Mouse (Mus musculus) urinary bladder, postnatal 4 days (tissue): Measurements from ENCODE around the gene Atad1.
"Not testable (repeated sequence)": the region's sequence is repeated elsewhere in the genome, so short reads cannot be mapped to it uniquely, and the experiment has no call there.

ENCODE experiments used
- DNase-seq, 2 experiments: peaks; one replicate each; pipeline ENCODE4 v3.0.0; 2021 to 2022; ENCODE audit warnings: low spot score in 2 of 2

Gene Atad1

DNA sequence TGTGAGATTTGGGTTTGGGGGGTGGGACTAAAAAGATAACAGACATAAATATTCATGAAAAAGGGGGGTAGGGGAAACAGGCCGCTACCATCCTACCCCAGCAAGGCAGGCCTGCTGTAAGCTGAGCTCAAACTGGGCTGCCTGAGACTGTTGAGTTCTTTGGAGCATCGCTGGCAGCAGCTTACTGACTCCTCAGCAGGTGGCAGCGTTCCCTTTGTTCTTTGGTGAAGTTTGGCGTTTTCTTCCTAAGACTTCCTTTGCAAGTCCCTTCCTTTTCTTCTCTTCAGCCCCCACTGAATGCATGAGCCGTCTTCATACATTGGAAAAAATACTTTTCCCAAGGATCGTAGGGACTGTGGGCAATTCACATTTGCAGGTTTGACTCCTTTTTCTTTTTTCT, 9.8 kb upstream of the Atad1 start:
- DNase-seq: peak in 1 of 2 experiments; percentile 57

- DNase-seq: no peak
Measured at GRCm38 (mm10) chr19:32740641-32741345, 1.2 kb upstream of the Atad1 start.

DNA sequence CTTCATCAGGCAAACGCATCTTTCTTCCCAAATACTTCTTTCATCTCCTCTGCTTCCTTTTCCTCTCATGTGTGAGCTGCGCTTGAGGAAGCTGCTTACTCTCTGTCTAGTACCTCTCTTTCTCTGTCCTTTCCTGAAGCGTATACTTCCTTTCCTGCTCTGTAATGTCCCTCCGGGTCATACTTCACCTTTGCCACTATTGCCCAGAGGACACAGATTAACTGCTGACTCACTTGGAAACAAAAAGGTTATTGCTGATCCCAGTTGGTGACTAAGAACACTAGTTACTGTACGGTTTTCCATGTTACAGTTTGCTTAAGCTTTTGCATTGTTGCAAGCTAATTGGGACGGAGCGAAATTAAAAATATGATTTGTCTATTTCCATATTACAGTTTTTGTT, 1.7 kb downstream of the Atad1 start:
- DNase-seq: no peak

- no peak for DNase-seq
Measured at GRCm38 (mm10) chr19:32732922-32733321, 6.7 kb downstream of the Atad1 start.

DNA sequence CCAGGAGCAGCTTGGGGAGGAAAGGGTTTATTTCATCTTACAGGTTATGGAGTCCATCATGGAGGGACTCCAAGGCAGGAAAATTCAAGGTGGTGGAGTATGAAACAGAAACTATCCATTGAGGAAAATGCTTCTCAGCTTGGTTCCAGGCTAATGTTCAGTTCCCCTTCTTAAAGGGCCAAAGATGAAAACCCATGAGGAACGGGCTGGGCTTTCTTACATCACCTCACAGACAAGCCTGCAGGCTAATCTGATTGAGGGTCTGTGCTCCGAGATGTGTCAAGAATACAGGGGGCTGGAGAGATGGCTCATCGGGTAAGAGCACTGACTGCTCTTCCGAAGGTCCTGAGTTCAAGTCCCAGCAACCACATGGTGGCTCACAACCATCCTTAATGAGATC, 9.8 kb downstream of the Atad1 start:
- no peak for DNase-seq

- no peak for DNase-seq
Measured at GRCm38 (mm10) chr19:32726451-32727325, 12.9 kb downstream of the Atad1 start.

- DNase-seq: peak in 1 of 2 experiments; percentile 5
Measured at GRCm38 (mm10) chr19:32723817-32724216, 15.8 kb downstream of the Atad1 start.

GRCm38 (mm10) chr19:32720319-32720718, 19.3 kb downstream of the Atad1 start:
- no peak for DNase-seq

- DNase-seq: no peak
Measured at GRCm38 (mm10) chr19:32717590-32717989, 22.0 kb downstream of the Atad1 start.

DNA sequence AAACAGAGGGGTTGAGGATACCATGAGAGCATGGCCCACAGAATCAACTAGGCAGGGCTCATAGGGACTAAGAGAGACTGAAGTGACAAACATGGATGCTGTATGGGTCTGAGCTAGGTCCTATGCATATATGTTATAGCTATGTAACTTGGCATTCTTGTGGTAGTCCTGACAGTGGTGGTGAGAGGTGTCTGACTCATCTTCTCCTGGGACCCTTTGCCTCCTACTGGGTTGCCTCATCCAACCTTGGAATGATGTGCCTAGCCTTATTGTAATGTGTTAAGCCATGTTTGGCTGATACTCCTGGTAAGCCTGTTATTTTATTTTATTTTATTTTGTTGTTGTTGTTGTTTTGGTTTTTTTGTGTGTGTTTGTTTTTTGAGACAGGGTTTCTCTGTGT, 23.9 kb downstream of the Atad1 start:
- no peak for DNase-seq

DNA sequence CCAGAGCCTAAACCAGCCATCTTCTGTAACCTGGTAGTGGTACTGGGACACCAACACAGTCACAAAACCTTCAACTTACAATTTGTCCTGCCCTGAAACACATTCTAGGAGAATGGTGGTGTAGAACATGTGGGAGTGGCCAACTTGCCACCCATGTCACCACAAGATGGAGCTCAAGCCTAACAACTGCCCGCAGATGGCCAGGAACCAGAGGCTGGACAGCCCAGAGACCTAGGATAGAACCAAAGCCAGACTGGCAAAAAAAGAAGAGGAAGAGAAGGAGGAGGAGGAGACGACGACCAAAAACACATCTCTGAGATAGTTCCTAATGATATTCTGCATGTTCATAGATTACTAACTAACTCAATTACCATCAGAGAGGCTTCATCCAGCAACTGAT, 24.4 kb downstream of the Atad1 start:
- DNase-seq: peak; percentile 48 to 69

- peak in 1 of 2 experiments; percentile 25 for DNase-seq
Measured at GRCm38 (mm10) chr19:32713471-32713870, 26.1 kb downstream of the Atad1 start.

DNA sequence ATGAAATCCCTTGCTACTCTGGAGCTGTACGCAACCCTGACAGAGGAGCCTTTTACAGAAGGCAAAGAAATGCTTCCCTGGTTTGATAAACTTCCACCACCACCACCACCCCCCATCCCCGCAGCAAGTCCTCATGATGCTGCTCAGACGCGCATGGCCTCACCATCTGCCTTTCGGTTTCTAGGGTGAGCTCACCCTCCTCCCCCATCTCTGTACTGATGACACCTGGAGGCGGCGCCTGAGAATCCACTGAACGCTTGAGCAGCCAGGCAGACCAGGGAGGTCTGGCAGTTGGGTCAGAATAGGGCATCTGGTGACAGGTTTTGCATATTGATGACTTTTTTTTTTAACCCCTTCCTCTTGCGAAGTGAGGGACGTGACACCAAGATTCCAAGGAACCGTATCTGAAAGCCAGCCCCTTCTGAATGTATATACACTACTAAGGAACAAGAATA, 27.0 kb downstream of the Atad1 start:
- DNase-seq: peak; percentile 33 to 74

- peak; percentile 86 to 93 for DNase-seq
Measured at GRCm38 (mm10) chr19:32711761-32712541, 27.6 kb downstream of the Atad1 start.

DNA sequence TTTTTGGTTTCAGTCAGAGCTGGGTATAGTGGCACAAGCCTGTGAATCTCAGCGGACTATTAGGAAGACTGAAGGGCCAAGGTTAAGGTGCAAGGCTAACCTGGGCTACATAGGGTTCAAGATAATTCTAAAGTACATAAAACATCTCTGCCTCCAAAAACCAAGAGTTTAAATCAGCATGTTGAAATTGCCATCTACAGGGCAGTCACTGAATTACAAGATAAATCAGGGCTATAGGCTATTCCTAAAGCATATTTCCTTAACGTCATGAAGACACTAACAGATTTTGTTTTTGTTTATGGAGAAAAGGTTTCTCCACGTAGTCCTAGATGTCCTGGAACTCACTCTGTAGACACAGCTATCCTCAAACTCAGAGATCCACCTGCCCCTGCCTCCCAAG, 29.3 kb downstream of the Atad1 start:
- no peak for DNase-seq

DNA sequence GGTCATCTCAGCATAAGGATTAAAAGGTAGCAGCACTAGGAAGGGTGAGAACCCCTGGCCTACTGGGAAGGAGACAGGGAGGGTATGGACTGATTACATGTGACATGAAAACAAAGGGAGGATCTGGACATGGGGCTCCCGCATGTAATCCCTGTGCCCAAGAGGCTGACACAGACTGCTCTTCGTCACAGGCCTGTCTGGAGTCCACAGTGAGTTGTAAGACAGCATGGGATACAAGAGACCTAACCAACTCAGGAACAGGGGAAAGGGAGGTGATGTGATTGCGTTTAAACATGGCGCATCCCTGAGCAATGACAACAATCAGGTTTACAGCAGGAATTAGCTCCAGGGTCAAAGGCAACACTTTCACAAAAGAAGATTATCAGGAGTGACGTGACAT, 30.6 kb downstream of the Atad1 start:
- no peak for DNase-seq

DNA sequence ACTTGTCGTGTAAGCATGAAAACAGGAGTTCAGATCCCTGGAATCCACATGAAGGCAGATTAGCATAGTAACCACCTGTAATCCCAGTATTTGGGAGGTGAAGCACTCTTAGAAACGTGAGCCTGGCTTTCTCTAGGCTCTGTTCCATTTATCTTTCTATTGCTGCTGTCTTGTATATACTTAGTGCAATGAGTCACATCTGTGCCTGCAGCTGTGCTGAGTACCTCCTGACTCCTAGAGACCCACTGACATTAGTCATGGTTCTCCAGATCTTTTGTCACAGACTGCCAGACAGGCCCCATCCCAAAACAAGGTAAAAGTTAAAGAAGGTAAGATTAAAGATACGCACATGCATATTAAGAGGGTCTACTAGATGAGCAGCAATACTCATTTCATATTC, 37.4 kb downstream of the Atad1 start:
- no peak for DNase-seq

- DNase-seq: no peak
Measured at GRCm38 (mm10) chr19:32696674-32697073, 42.9 kb downstream of the Atad1 start.

DNA sequence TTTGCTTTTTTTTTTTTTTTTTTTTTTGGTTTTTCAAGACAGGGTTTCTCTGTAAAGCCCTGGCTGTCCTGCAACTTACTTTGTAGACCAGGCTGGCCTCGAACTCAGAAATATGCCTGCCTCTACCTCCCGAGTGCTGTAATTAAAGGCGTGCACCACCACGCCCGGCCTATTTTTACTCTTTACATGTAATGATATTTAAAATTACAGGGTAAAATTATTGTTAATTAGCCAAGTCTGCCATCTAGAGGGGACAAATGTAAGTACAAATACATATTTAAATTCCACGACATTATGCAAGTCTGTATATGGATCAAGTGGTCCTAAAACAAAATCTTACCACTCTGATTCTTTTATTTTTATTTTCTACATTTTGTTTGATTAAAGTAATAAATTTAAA, 49.9 kb downstream of the Atad1 start:
- DNase-seq: no peak

DNA sequence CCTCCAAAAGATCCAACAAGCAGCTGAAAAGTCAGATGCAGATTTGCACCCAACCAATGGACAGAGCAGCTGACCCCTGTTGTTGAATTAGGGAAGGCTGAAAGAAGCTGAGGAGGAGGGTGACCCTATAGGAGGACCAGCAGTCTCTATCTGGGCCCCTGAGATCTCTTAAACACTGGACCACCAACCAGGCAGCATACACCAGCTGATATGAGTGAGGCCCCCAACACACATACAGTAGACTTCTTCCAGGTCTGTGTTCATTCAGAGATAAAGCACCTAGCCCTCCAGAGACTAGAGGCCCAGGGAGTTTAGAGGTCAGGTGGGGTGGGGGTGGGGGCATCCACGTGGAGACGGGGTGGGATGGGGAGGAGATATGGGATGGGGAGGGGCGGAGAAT, 51.4 kb downstream of the Atad1 start:
- not testable (repeated sequence) for DNase-seq

DNA sequence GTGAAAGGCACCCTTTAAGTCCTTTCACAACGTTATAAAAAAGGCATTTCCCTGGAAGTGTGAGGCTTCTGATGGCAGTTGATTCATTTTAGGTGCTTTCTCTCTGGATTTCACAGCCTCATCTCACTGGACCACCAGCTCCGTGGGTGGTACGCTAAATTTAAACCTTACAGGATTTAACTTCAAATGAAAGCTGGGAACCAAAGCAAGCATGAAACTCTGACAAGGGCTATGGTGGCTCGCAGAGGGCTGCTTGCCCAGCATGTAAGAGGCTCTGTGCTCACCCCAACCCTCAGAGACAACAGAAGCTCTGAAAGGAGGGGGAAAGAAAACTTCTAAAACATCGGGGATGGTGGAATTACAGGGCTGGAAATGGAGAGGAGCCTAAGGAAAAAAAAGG, 51.9 kb downstream of the Atad1 start:
- no peak for DNase-seq

DNA sequence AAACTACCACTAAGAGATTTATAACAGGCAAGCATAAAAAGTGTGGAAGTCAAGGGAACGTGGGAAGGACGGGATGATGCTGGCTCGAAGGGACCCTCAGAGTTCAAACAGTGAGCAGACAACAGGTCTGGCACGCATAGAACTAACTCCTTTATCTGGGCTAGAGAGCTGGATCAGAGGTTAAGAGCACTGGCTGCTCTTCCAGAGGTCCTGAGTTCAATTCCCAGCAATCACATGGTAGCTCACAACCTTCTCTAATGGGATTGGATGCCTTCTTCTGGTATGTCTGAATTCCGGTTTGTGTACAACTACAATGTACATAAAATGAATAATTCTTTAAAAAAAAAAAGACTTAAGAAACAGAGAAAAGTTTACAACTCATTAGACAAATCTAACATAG, 56.5 kb downstream of the Atad1 start:
- DNase-seq: no peak
